Mouse (Mus musculus) regulatory T cell (primary cell): ENCODE measurements around the gene Lmntd1.

ENCODE experiments used
- in situ Hi-C: fragments of 300-600 bp; cut with MboI, MseI; formaldehyde crosslinking; loops from one replicate; pipeline ENCODE4 v1.15.1; 2025; ENCODE audit warnings: high pct_unique_total_duplicates

Gene Lmntd1

GRCm38 (mm10) chr6:145488251-145488650, 125.9 kb downstream of the Lmntd1 start:
- in situ Hi-C loops, result no loop called here

GRCm38 (mm10) chr6:145485986-145486605, 128.0 kb downstream of the Lmntd1 start:
- in situ Hi-C loops, result no loop called here

- in situ Hi-C loops, result no loop called here
Measured at GRCm38 (mm10) chr6:145483318-145483674, 130.8 kb downstream of the Lmntd1 start.

- in situ Hi-C loops, result no loop called here
Measured at GRCm38 (mm10) chr6:145482656-145483317, 131.3 kb downstream of the Lmntd1 start.

GRCm38 (mm10) chr6:145481938-145482337, 132.2 kb downstream of the Lmntd1 start:
- in situ Hi-C loops, result no loop called here

GRCm38 (mm10) chr6:145478821-145479271, 135.3 kb downstream of the Lmntd1 start:
- in situ Hi-C loops, result no loop called here

- in situ Hi-C loops, result no loop called here
Measured at GRCm38 (mm10) chr6:145477367-145477905, 136.7 kb downstream of the Lmntd1 start.

GRCm38 (mm10) chr6:145471638-145472247, 142.4 kb downstream of the Lmntd1 start:
- in situ Hi-C loops, result no loop called here

GRCm38 (mm10) chr6:145469260-145469943, 144.7 kb downstream of the Lmntd1 start:
- in situ Hi-C loops, result no loop called here

GRCm38 (mm10) chr6:145464027-145464426, 150.1 kb downstream of the Lmntd1 start:
- in situ Hi-C loops, result no loop called here

- in situ Hi-C loops, result no loop called here
Measured at GRCm38 (mm10) chr6:145462677-145463245, 151.4 kb downstream of the Lmntd1 start.

- in situ Hi-C loops, result loop anchor here (10.0 kb wide), 1 partner anchor 1358 kb away; no protein-coding TSS in a partner anchor
Measured at GRCm38 (mm10) chr6:145457066-145457465, 157.1 kb downstream of the Lmntd1 start.

- in situ Hi-C loops, result loop anchor here (10.0 kb wide), 1 partner anchor 1364 kb away; no protein-coding TSS in a partner anchor
Measured at GRCm38 (mm10) chr6:145450628-145451403, 163.3 kb downstream of the Lmntd1 start.

- in situ Hi-C loops, result no loop called here
Measured at GRCm38 (mm10) chr6:145448361-145448760, 165.8 kb downstream of the Lmntd1 start.

GRCm38 (mm10) chr6:145445811-145446500, 168.2 kb downstream of the Lmntd1 start:
- in situ Hi-C loops, result no loop called here

- in situ Hi-C loops, result no loop called here
Measured at GRCm38 (mm10) chr6:145445380-145445779, 168.7 kb downstream of the Lmntd1 start.

- in situ Hi-C loops, result no loop called here
Measured at GRCm38 (mm10) chr6:145442786-145443185, 171.3 kb downstream of the Lmntd1 start.

- in situ Hi-C loops, result no loop called here
Measured at GRCm38 (mm10) chr6:145441416-145442110, 172.6 kb downstream of the Lmntd1 start.

- in situ Hi-C loops, result no loop called here
Measured at GRCm38 (mm10) chr6:145438851-145439250, 175.3 kb downstream of the Lmntd1 start.

GRCm38 (mm10) chr6:145435764-145436163, 178.4 kb downstream of the Lmntd1 start:
- in situ Hi-C loops, result no loop called here
